19 mouse cellular contexts compared by ENCODE assay signal in the genomic region with DNA sequence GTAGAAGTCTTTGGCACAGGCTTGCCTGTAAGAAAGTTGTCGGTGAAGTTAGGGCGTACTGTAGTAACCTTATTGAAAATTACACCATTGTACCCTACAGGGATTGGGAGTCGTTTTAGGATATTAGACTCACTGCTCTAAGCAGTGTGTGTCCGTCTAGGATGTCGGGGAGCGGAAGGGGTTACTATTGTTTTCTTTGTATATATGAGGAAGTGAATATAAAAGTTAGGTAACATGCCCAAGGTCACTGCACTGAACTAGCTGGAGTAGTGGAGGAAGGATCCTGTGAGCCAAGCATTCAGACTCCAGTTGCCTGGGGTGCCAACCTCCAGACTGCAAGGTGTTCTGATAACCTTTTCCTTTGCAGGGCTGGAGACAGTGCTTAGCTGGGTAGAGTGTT. TPM values are rescaled to one million over a fixed set of nuclear protein-coding genes. Genes with fewer than 3 reads are reported as not detected.
"Had no signal": no experiment of that assay in that cellular context is flagged by ENCODE, and none has a peak within 500 bp of the region (broad histone marks: within the 10 kb centered on the region; RNA-seq: fewer than 3 reads in every experiment).

No protein-coding gene starts in this region.

- H3K9ac ChIP-seq: limb, embryonic 12.5 days; liver, embryonic 14.5 days; lung, embryonic 14.5 days; midbrain, embryonic 12.5 days; neural tube, embryonic 15.5 days had no signal

- H3K36me3 ChIP-seq: limb, embryonic 12.5 days; midbrain, embryonic 12.5 days; neural tube, embryonic 15.5 days had no signal

- DNase-seq: kidney, adult 9 months; kidney, postnatal 10 days; layer of hippocampus, postnatal 36 days; liver; lung, embryonic 14.5 days; lung, postnatal 36 days; right cerebral cortex, adult 18-20 months; right cerebral cortex, postnatal 25 days; thymus, adult 18-20 months; thymus, postnatal 14 days had no signal

- H3K4me2 ChIP-seq: limb, embryonic 12.5 days had no signal

- H3K4me3 ChIP-seq: limb, embryonic 12.5 days; midbrain, embryonic 12.5 days had no signal

- H3K27me3 ChIP-seq: limb, embryonic 12.5 days; neural tube, embryonic 15.5 days had no signal

- H3K27ac ChIP-seq: limb, embryonic 12.5 days; liver, embryonic 14.5 days; midbrain, embryonic 12.5 days; neural tube, embryonic 15.5 days had no signal

- H3K9me3 ChIP-seq: limb, embryonic 12.5 days; megakaryocyte, embryonic 14.5 days; midbrain, embryonic 12.5 days; neural tube, embryonic 15.5 days had no signal

- ATAC-seq: inflammation-experienced regulatory T-cells, adult 6 months; intestine, postnatal 0 days; midbrain, embryonic 16.5 days had no signal

RNA-seq across cellular contexts. Expression of a gene that starts 1.5 kb away (rescaled TPM):
- polyA plus RNA-seq: large intestine, adult 2 months had no signal
